Mouse (Mus musculus) heart, adult 2 months (tissue): ENCODE measurements around the gene Tln1.
A peak's percentile ranks its signal among the peaks of the same experiment; 100 is the strongest.

Experiments used
- CTCF ChIP-seq: fragments of 200-600 bp; IDR thresholded peaks from 2 replicates; pipeline ENCODE4 v1.8.1; 2022; ENCODE audit warnings: antibody characterized with exemption, mild to moderate bottlenecking, moderate library complexity
- POLR2A ChIP-seq: fragments of 200-500 bp; IDR thresholded peaks from 2 replicates; pipeline ENCODE4 v1.6.1; 2011; ENCODE audit warnings: mild to moderate bottlenecking, low read depth, low read length, control low read depth; ENCODE audit not compliant: insufficient read depth

GRCm38 (mm10) chr4:43530581-43530980 is 31.9 kb downstream of the Tln1 start:
- TF ChIP-seq CTCF (peak; percentile 92), POLR2A (0 out of 2 replicates have a peak, but pooled peaks have one; percentile 12)
